Mouse (Mus musculus) ES-E14 (cell line): ENCODE measurements around the gene Ccng2. TPM values are rescaled to one million over a fixed set of nuclear protein-coding genes. Genes with fewer than 3 reads are reported as not detected.

Source experiments
- DNase-seq: peaks from one replicate; pipeline ENCODE4 v3.0.0-alpha.2; 2013; ENCODE audit warnings: low read depth, low spot score
- H3K27ac ChIP-seq: 2 replicates; pipeline ENCODE4 v1.5.1; 2012; ENCODE audit warnings: low read depth, mild to moderate bottlenecking, low read length, moderate library complexity, mixed read lengths; ENCODE audit not compliant: poor library complexity, insufficient read depth, severe bottlenecking
- H3K36me3 ChIP-seq: 2 replicates; pipeline ENCODE4 v1.6.1; 2012; ENCODE audit warnings: mild to moderate bottlenecking, low read length, moderate library complexity, mixed read lengths; ENCODE audit not compliant: control insufficient read depth, poor library complexity, insufficient read depth, severe bottlenecking
- H3K4me1 ChIP-seq, 2 experiments: fragments of 150-350 bp in 1 of 2; sonication (generic) in 1 of 2; 2 replicates each; pipeline ENCODE4 v1.6.1; 2012; ENCODE audit warnings: low read length in 2 of 2, mild to moderate bottlenecking in 1 of 2, mixed read lengths in 1 of 2; ENCODE audit not compliant: control insufficient read depth in 2 of 2, insufficient read depth in 2 of 2, poor library complexity in 1 of 2
- H3K4me3 ChIP-seq, 2 experiments: fragments of 150-350 bp in 1 of 2; sonication (generic) in 1 of 2; 2 replicates each; pipeline ENCODE4 v1.5.1; 2012; ENCODE audit warnings: low read length in 2 of 2, low read depth in 1 of 2, mild to moderate bottlenecking in 1 of 2, mixed read lengths in 1 of 2; ENCODE audit not compliant: insufficient read depth in 1 of 2, poor library complexity in 1 of 2, severe bottlenecking in 1 of 2
- H3K9ac ChIP-seq: 2 replicates; pipeline ENCODE4 v1.6.1; 2012; ENCODE audit warnings: low read depth, mild to moderate bottlenecking, low read length, mixed read lengths; ENCODE audit not compliant: poor library complexity, insufficient read depth, severe bottlenecking
- H3K9me3 ChIP-seq: fragments of 150-350 bp; sonication (generic); 2 replicates; pipeline ENCODE4 v1.6.1; 2012; ENCODE audit warnings: low read depth, mild to moderate bottlenecking, low read length; ENCODE audit not compliant: control insufficient read depth, insufficient read depth
- CHD2 ChIP-seq: IDR thresholded peaks from 2 replicates; pipeline ENCODE4 v1.6.1; 2014; ENCODE audit warnings: mild to moderate bottlenecking, low read depth, low read length, inconsistent platforms
- HCFC1 ChIP-seq: IDR thresholded peaks from 2 replicates; pipeline ENCODE4 v1.6.1; 2012; ENCODE audit warnings: low read length, inconsistent platforms, borderline replicate concordance; ENCODE audit not compliant: insufficient read depth
- MAFK ChIP-seq: IDR thresholded peaks from 2 replicates; pipeline ENCODE4 v1.6.1; 2014; ENCODE audit warnings: mild to moderate bottlenecking, low read depth, low read length, inconsistent platforms; ENCODE audit not compliant: insufficient read depth
- ZC3H11A ChIP-seq: IDR thresholded peaks from 2 replicates; pipeline ENCODE4 v1.6.1; 2012; ENCODE audit warnings: low read depth, mild to moderate bottlenecking, inconsistent platforms, low read length, borderline replicate concordance
- ZNF384 ChIP-seq: IDR thresholded peaks from 2 replicates; pipeline ENCODE4 v1.6.1; 2012; ENCODE audit warnings: low read depth, low read length, inconsistent platforms
- in situ Hi-C, 2 experiments: fragments of 600-800 bp; cut with MboI; formaldehyde crosslinking; loops; one replicate each; pipeline ENCODE4 v1.15.1; 2025; ENCODE audit warnings: low sequenced_read_pairs in 2 of 2, inconsistent platforms in 1 of 2; ENCODE audit not compliant: unreplicated experiment in 2 of 2
- total RNA-seq: library from RNA; depleted of rRNA; stranded (reverse); fragments of 300-350 nt; gene quantifications from 2 replicates; pipeline ENCODE4 v1.2.3, GENCODE M21; 2012

Ccng2 gene
- total RNA-seq, 1 experiment, result 12.4 TPM

- no peak for DNase-seq
- Histone ChIP-seq H3K4me3 (no peak overlapping the region), H3K4me1 (no peaks in the 10 kb centered on the region), H3K9me3 (no peaks in the 10 kb centered on the region), H3K27ac (no peak overlapping the region), H3K9ac (no peak overlapping the region), H3K36me3 (no peaks in the 10 kb centered on the region)
- TF ChIP-seq ZC3H11A (no peak), HCFC1 (no peak), MAFK (no peak), CHD2 (no peak)
- in situ Hi-C loops, result no loop called here
These were observed 23.2 kb downstream of the Ccng2 start for GRCm38 (mm10) chr5:93290282-93290681.

- no peak for TF ChIP-seq ZC3H11A
- TF ChIP-seq MAFK, result no peak
- TF ChIP-seq ZNF384, result no peak
- TF ChIP-seq CHD2, result no peak
- TF ChIP-seq HCFC1, result no peak
- in situ Hi-C loops, result no loop called here
- H3K9me3 ChIP-seq, result no peaks in the 10 kb centered on the region
- H3K4me1 ChIP-seq, result no peaks in the 10 kb centered on the region
- H3K9ac ChIP-seq, result no peak overlapping the region
- H3K27ac ChIP-seq, result no peak overlapping the region
- no peak overlapping the region for H3K4me3 ChIP-seq
- no peak for DNase-seq
- no peaks in the 10 kb centered on the region for H3K36me3 ChIP-seq
These were observed 29.3 kb downstream of the Ccng2 start for GRCm38 (mm10) chr5:93296341-93296746.

- no peak for DNase-seq
- Histone ChIP-seq H3K4me1 (no peaks in the 10 kb centered on the region), H3K4me3 (no peak overlapping the region), H3K9ac (no peak overlapping the region), H3K9me3 (no peaks in the 10 kb centered on the region), H3K36me3 (no peaks in the 10 kb centered on the region), H3K27ac (no peak overlapping the region)
- in situ Hi-C loops, result no loop called here
- TF ChIP-seq HCFC1 (no peak), CHD2 (no peak), ZNF384 (no peak), MAFK (no peak), ZC3H11A (no peak)
These were observed 29.7 kb downstream of the Ccng2 start for GRCm38 (mm10) chr5:93296754-93297153.

- no peaks in the 10 kb centered on the region for H3K4me1 ChIP-seq
- no peaks in the 10 kb centered on the region for H3K36me3 ChIP-seq
- no peak overlapping the region for H3K4me3 ChIP-seq
- no peak for TF ChIP-seq CHD2
- no peak for TF ChIP-seq HCFC1
- TF ChIP-seq ZNF384, result no peak
- no peak for TF ChIP-seq ZC3H11A
- no peak for TF ChIP-seq MAFK
- no peak for DNase-seq
- no peak overlapping the region for H3K27ac ChIP-seq
- no peak overlapping the region for H3K9ac ChIP-seq
- H3K9me3 ChIP-seq, result no peaks in the 10 kb centered on the region
- in situ Hi-C loops, result no loop called here
These were observed 30.3 kb downstream of the Ccng2 start for GRCm38 (mm10) chr5:93297311-93297710.
